Mouse (Mus musculus) left cerebral cortex, adult 2 months (tissue): ENCODE data around the gene Msx2. TPM values are rescaled to one million over a fixed set of nuclear protein-coding genes. Genes with fewer than 3 reads are reported as not detected.
A peak's percentile ranks its signal among the peaks of the same experiment; 100 is the strongest.

Experiments used
- DNase-seq, 2 experiments: peaks; one replicate each; pipeline ENCODE4 v3.0.0; 2021 to 2022; ENCODE audit warnings: low spot score in 2 of 2, mixed read lengths in 1 of 2; ENCODE audit errors: extremely low spot score in 1 of 2
- H3K27ac ChIP-seq: fragments of 200-600 bp; 2 replicates; pipeline ENCODE4 v1.8.1; 2022
- H3K4me3 ChIP-seq: fragments of 200-600 bp; 2 replicates; pipeline ENCODE4 v1.8.1; 2022
- CTCF ChIP-seq: fragments of 200-600 bp; IDR thresholded peaks from 2 replicates; pipeline ENCODE4 v1.8.1; 2022; ENCODE audit warnings: antibody characterized with exemption, mild to moderate bottlenecking, moderate library complexity
- intact Hi-C: fragments of 180-260 bp; cut with DNase I; formaldehyde crosslinking; loops from one replicate; pipeline ENCODE4 v1.15.1; 2025
- total RNA-seq, 2 experiments: library from RNA; stranded (reverse); gene quantifications; 2 replicates each; pipeline ENCODE4 v1.2.3; 2021

The Msx2 gene
- total RNA-seq, 2 experiments from 2014 or later: 0.23 to 0.50 TPM

GRCm38 (mm10) chr13:53441307-53442028 lies 31.4 kb downstream of the Msx2 start:
- no peak for TF ChIP-seq CTCF
- Histone ChIP-seq H3K27ac (no peak overlapping the region), H3K4me3 (no peak overlapping the region)
- no peak for DNase-seq
- intact Hi-C loops: loop anchor here (1.0 to 5.0 kb wide), 4 partner anchors 151 to 621 kb away; no protein-coding TSS in a partner anchor

GRCm38 (mm10) chr13:53439957-53440356 lies 32.9 kb downstream of the Msx2 start:
- no peak for TF ChIP-seq CTCF
- intact Hi-C loops: loop anchor here (5.0 kb wide), 2 partner anchors 152 to 622 kb away; no protein-coding TSS in a partner anchor
- Histone ChIP-seq H3K4me3 (no peak overlapping the region), H3K27ac (no peak overlapping the region)
- DNase-seq: no peak

GRCm38 (mm10) chr13:53426507-53426906 lies 46.4 kb downstream of the Msx2 start:
- TF ChIP-seq CTCF: no peak; the same call in none of the 2 replicates
- Histone ChIP-seq H3K27ac (no peak overlapping the region), H3K4me3 (no peak overlapping the region)
- peak; percentile 71 to 77 for DNase-seq
- intact Hi-C loops: loop anchor here (2.0 kb wide), 1 partner anchor 316 kb away; no protein-coding TSS in a partner anchor

GRCm38 (mm10) chr13:53421189-53421588 lies 51.7 kb downstream of the Msx2 start:
- no peak for DNase-seq
- no peak for TF ChIP-seq CTCF
- Histone ChIP-seq H3K27ac (no peak overlapping the region), H3K4me3 (no peak overlapping the region)
- intact Hi-C loops: no loop called here

- TF ChIP-seq CTCF: no peak
- intact Hi-C loops: no loop called here
- no peak overlapping the region for H3K27ac ChIP-seq
Observed at GRCm38 (mm10) chr13:53420741-53421140, 52.1 kb downstream of the Msx2 start.

GRCm38 (mm10) chr13:53419681-53420080 lies 53.2 kb downstream of the Msx2 start:
- Histone ChIP-seq H3K27ac (no peak overlapping the region), H3K4me3 (no peak overlapping the region)
- TF ChIP-seq CTCF: no peak
- no peak for DNase-seq
- intact Hi-C loops: no loop called here

More at GRCm38 (mm10) chr13:53420741-53421140, 52.1 kb downstream of the Msx2 start:
- no peak overlapping the region for H3K4me3 ChIP-seq
- DNase-seq: no peak

GRCm38 (mm10) chr13:53417701-53418100 lies 55.2 kb downstream of the Msx2 start:
- intact Hi-C loops: no loop called here
- TF ChIP-seq CTCF: no peak
- no peak for DNase-seq
- Histone ChIP-seq H3K4me3 (no peak overlapping the region), H3K27ac (no peak overlapping the region)

Other genes starting within 250 kb of the Msx2 start
- gene Ror2, start 186.9 kb downstream of the Msx2 start, total RNA-seq: 1 to 10 TPM; 1.0 to 1.4 TPM
- gene Sptlc1, start 95.7 kb downstream of the Msx2 start, total RNA-seq: 10 to 100 TPM; 27.7 to 28.4 TPM